Mouse (Mus musculus): ENCODE results near the gene Phf2.

Phf2 gene

GRCm38 (mm10) chr13:48870771-48871731, at the start of gene Phf2:
Gene Phf2, minus strand, starts transcription at chr13:48871119.
- in situ Hi-C loops (cut with MboI), result no loop called here

GRCm38 (mm10) chr13:48919756-48920415, 49.0 kb upstream of the Phf2 start:
- in situ Hi-C loops (cut with MboI), result no loop called here

GRCm38 (mm10) chr13:48917113-48917599, 46.2 kb upstream of the Phf2 start:
- in situ Hi-C loops (cut with MboI), result no loop called here

GRCm38 (mm10) chr13:48913680-48914079, 42.8 kb upstream of the Phf2 start:
- in situ Hi-C loops (cut with MboI), result no loop called here

- in situ Hi-C loops (cut with MboI), result no loop called here
Observed at GRCm38 (mm10) chr13:48913141-48913540, 42.2 kb upstream of the Phf2 start.

GRCm38 (mm10) chr13:48911426-48911825, 40.5 kb upstream of the Phf2 start:
- in situ Hi-C loops (cut with MboI), result no loop called here

GRCm38 (mm10) chr13:48905458-48905857, 34.5 kb upstream of the Phf2 start:
- in situ Hi-C loops (cut with MboI), result no loop called here

- in situ Hi-C loops (cut with MboI), result no loop called here
Observed at GRCm38 (mm10) chr13:48895376-48895775, 24.5 kb upstream of the Phf2 start.

GRCm38 (mm10) chr13:48890260-48890960, 19.5 kb upstream of the Phf2 start:
- in situ Hi-C loops (cut with MboI), result no loop called here

- in situ Hi-C loops (cut with MboI), result no loop called here
Observed at GRCm38 (mm10) chr13:48878534-48878933, 7.6 kb upstream of the Phf2 start.

- in situ Hi-C loops (cut with MboI), result no loop called here
Observed at GRCm38 (mm10) chr13:48877805-48878204, 6.9 kb upstream of the Phf2 start.

- in situ Hi-C loops (cut with MboI), result no loop called here
Observed at GRCm38 (mm10) chr13:48872726-48873125, 1.8 kb upstream of the Phf2 start.

- in situ Hi-C loops (cut with MboI), result no loop called here
Observed at GRCm38 (mm10) chr13:48871887-48872606, 1.1 kb upstream of the Phf2 start.

- in situ Hi-C loops (cut with MboI), result no loop called here
Observed at GRCm38 (mm10) chr13:48869950-48870770, 759 bp downstream of the Phf2 start.

- in situ Hi-C loops (cut with MboI), result no loop called here
Observed at GRCm38 (mm10) chr13:48869600-48869949, 1.3 kb downstream of the Phf2 start.

GRCm38 (mm10) chr13:48869088-48869487, 1.8 kb downstream of the Phf2 start:
- in situ Hi-C loops (cut with MboI), result no loop called here

- in situ Hi-C loops (cut with MboI), result no loop called here
Observed at GRCm38 (mm10) chr13:48864673-48865356, 6.1 kb downstream of the Phf2 start.

GRCm38 (mm10) chr13:48863556-48863955, 7.4 kb downstream of the Phf2 start:
- in situ Hi-C loops (cut with MboI), result no loop called here

GRCm38 (mm10) chr13:48861913-48862312, 9.0 kb downstream of the Phf2 start:
- in situ Hi-C loops (cut with MboI), result no loop called here

- in situ Hi-C loops (cut with MboI), result no loop called here
Observed at GRCm38 (mm10) chr13:48858779-48859178, 12.1 kb downstream of the Phf2 start.
